Mouse (Mus musculus) thymus, postnatal 25 days (tissue): ENCODE measurements at regions not wholly inside any gene's neighbourhood (a gene's known extent, or its start where the extent isn't known, plus 50 kb on each side); places are given as distances from the start of the nearest gene placed in this dataset.

Experiments used
- DNase-seq: peaks from one replicate; pipeline ENCODE4 v3.0.0; 2022

DNA sequence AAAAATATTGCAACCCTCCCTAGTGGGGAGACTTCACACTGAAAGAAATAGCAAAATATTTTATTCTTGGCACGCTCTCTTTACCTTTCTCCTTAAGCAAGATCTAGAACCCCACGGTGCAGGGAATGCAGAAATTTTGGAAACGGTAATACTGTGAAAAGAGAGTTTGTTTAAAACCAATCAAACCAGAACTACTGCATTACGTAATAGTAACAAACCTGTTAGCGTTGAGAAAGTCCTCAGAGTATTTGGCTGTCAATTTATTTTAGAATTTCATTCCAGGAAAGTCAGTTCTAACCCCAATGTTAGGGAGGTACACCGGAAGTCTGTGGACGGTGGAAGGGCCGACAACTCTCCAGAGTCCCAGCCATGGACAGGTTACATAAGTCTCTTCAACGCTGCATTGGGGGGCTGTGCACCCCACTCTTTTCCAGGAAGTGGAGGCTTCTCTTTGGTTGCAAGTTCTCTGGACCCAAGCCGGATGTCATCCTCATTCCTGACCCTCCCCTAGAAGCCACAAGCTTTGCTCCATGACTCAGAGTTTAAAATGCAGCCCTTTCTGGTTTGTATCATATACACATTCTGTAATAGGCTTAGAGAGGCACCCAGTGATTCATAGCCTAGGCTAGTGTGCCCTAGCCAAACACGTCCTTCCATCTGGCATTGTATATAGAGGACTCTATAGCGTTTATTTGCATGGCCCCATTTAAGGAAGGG is 105.0 kb upstream of the Frmd6 start:
- no peak for DNase-seq

DNA sequence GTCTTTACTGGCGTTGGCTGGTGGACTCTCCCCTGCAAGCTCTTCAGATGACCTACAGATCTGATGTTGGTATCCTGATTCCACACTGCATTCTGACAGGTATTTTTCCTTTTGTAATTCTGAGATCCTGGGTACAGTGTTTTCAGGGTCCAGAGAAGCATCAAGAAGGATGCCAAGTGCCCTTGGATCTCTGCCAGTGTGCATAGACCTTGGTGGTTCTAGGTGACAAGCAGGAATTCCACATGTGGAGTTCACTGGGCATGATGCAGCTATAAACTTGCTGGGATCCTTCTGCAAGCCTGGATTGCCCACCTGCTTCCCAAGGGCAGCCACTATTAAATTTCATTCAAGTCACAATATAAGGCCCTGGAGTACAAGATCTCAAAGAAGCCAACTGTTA is 100.0 kb upstream of the Frmd6 start:
- no peak for DNase-seq

DNA sequence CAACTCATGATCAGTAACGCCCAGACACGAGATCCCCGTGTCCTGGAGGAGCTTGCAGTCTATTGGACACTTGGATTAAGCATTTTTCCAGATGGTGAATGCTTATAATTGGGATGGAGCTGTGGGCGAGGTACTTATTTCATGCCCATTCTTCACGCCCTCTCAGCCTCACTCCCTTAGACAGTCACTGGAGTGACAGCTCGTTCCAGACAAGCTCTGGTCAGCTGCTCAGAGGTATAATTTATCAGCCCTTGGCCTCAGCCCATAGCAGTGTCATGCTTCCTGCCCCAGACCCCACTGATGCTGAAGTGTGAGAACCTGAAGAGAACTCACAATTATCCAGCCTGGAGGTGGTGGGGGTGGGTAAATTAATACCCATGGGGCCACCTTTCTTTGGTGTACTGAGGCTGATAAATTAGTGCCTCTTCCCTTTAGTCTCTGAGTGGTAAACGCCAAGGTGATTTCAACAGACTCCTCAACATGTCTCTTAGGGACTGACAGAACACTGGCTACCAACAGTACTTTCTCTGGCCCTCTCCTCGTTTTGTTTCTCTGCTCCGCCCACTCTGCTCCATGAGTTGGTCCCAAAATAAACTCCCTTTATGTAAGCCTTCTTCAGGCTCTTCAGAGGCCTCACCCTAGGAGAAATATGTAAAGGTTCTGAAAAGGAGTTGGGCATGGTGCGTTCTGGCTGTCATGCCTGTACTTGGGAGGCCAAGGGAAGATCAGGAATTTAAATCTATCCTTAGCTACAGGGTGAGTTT is 97.6 kb upstream of the Frmd6 start:
- DNase-seq: no peak

DNA sequence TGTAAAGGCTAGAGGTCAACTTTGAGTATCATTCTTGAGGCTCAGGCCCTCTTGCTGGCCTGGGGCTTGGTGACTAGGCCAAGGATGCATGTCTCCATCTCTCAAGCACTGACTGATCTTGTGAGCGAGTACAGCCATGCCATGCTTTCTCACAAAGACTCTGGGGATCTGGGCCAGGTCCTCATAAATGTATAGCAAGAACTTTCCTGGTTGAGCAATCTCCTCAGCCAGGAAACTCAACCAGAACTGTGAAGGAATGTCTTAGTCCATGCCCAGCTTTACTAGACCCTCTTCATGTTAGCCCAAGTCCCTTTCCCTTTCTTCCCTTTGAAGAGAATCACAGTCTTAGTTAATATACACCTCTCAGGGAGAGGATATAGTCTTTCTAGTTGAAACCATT is 96.9 kb upstream of the Frmd6 start:
- no peak for DNase-seq

DNA sequence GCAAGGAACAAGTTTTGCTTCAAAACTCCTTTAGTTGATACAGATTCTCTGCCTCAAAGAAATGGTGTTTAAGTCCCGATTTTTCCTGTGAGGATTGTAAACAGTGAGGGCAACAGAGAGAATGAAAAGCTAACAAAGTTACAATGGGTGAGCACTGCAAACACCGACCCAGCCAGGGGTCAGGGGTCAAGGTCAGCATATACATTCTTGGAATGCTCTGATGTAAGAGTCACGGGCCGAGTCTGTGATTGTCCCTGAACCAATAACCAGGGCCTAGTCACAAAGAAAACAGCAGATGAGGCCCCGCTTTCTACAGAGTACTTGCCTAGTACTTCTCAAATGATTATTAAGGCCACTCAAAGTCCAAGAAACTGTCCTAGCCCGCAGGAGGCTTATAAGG is 95.4 kb upstream of the Frmd6 start:
- DNase-seq: no peak

DNA sequence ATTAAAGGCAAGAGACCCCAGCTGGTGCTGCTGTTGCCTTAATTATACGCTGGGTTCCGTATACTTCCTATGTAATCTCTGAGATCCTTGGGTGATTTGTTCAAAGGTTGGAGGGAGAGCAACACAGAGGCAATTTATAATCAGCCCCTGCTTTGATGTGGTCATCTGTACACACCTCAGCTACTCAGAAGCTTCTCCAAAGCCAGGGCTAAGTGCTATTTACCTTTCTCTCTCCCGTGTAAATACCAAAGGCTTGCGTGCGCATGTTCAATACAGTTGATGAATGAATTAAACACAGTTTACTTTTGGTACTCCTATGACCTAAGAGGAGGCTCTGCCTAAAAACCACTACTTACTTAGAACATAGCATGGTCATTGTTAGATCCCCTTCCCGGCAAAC is 93.8 kb upstream of the Frmd6 start:
- no peak for DNase-seq

DNA sequence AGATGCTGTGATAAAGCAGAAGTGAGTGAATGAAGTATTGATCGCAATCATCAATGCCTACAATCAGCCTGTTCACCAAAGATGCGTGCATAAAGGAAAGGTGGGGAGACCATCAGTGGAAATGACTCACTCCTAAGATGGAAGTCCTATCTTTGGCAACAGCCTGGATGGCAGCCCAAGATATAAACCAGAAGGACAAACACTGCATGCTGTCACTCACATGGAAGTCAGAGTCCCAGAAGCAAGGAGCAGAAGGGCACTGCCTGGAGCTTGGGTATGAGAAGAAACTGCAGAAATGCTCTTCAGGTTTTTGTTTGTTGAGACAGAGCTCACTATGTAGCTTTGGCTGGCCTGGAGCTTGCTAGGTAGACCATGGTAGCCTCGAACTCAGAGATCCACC is 92.7 kb upstream of the Frmd6 start:
- no peak for DNase-seq

DNA sequence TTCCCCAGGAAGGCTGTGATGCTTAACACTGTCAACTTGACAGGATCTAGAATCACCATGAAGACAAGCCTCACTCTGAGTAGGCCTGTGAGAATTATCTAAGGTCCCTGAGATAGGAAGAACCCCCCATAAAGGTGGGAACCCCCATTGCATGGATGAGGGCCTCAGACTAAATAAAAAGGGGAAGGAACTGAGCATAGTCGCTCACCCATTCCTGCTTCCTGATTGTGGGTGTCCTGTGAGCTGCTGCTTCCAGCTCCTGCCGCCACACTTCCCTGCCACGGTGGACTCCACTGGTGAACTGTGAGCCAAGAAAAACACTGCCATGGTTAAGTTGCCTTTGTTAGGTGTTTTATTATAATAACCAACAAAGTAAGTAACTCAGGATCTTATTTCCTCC is 86.8 kb upstream of the Frmd6 start:
- no peak for DNase-seq

DNA sequence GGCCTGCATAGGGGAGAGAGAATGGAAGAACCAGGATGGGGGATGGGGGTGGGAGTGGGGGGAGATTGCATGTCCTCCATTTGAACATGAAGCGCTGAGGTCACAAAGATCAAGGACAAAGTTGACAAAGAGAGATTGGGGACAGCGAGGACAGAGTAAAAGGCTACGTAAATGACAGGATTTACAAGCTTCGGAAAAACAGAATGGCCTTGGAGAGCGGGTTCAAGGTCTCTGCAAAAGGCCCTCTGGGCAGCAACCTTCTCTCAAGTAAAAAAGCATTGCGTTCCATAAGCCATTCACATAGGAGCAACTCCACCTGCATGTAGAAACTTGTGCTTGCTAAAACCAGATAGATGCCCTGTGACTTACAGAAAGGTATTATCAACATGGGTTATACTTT is 86.0 kb upstream of the Frmd6 start:
- DNase-seq: no peak

DNA sequence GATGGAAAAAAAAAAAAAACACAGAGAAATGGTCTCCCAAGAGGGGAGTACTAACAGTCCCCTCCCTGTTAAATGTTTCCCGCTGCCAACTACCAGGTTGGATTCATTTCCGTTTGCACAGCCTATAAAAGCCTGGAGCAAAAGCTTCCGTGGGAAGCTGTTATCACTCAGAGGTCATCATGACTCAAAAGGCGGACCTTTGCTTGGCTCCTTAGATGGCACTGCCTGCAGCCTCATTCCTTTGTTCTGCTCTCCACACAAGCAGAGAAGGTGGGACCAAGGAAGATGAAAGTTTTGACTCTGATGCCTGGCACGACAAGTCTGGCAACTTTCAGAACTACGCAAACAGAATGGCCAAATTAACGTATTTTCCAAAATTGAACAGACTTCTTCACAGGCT is 85.5 kb upstream of the Frmd6 start:
- no peak for DNase-seq

DNA sequence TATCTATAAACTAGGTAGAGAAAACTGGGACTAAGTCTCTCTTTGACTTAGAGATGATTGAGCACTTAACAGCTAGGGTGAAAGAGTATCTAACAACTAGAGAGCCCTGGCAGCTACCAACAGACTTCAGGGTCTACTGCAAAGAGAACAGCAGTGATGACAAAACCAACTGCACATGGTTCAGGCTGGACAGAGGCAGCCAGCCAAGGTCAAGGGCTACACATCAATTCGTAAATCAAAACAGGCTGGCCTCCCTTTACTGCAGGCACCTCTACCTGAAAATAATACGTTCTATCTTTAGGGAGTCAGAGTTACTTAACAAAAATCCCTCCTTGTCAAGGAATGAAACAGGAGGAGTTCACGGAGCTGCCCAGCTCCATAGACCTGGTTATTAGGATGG is 82.5 kb upstream of the Frmd6 start:
- no peak for DNase-seq

DNA sequence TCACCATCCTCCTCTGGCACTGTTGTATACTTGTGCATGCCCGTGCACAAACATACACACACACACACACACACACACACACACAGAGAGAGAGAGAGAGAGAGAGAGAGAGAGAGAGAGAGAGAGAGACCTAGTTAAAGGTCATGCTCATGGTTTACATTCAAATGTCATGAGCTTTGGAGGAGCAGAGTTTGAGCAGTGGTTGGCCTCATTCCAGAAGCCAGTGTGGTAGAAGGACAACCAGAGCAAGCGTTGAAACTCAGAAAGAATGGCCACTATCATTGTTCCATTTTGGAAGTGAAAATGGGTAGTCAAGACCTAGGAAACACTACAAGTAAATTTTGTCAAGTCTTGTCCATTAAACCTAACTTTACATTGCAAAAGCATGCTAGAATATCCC is 79.6 kb upstream of the Frmd6 start:
- no peak for DNase-seq

DNA sequence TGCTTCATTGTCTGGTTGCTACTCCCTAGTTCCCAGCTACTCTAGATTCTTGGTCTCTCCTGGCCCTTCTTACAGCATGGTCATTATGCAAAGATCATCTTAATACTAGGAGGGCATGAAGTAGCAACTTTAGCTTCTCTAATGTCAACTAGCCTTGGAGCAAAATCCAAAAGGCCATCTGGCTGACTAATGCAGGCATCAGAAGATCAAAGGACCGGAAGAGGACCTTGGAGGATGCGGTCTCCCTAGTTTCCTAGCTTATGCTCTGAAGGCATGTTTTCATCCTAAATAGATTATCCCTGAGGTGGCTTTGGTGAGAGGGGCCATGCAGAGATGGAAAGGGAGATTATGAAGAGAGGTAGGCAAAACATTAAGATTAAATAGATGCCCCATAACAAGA is 75.7 kb upstream of the Frmd6 start:
- DNase-seq: no peak

DNA sequence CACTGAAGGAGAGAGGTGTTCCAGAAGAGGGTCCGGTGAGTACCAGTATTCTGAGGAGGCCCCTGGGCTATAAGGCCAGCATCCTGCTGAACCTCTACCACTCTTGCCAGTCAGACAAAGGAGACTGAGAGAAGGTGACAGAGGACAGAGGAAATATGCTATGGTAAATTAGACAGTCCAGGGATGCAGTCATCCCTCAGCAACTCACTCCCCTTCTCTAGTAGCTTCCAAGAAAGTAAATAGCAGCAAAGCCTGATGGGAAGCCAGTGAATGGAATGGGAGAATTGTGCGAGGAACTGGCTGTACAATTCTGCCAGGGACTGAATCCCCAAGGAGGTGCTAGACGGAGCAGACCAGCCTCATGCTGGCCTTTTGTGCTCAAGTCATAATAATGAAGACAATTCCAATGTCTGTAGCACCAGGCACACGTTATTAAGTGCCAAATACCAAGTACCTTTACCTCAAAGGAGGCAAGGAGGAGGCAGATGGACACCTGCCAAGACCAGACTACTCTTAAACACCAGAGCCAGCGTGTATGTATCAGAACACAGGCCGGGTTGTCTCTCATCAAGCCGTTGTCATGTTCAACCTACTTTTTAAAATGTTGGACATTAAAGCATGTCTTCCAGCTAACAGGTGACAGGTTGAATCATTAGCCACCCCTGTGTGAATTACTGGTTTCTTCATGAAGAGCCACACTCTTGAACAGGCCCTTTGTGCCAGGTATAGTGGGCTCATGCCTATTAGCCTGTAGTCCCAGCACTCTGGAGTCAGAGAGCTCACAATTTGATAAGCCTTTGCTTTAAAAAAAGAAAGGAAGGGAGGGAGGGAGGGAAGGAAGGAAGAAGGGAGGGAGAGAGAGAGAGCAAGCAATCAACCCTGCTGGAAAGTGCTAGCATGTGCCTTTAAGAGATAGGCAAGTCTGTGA is 74.4 kb upstream of the Frmd6 start:
- DNase-seq: no peak

DNA sequence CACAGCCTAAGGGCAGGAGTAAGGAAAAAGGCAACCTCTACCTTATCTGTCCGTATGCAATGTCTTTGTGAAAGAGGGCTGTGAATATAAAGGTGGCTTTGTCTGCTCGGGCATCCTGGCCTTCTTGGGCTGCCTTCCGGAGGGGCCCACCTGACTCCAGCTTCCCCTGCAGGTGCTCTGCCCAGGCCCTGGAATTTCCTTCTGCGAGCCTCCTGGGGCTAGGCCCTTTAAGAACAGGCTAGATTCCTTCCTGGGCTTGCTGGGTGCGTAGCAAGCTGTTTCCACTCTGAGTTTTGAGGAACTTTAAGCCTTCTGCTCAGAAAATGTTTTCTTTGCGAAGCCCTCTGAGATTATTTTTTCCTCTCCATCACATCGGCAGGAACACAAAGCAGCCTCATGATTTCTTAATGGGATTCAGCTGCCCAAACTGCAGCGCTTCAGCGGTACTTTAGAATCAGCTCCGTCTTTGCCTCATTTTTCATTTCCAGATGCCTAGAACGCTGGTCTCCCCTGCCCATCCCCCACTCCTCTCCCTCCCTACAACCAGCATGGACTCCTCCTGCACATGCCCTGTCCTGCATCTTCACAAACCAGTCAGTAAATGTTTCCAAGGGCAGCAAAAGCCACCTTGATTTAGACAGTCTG is 72.9 kb upstream of the Frmd6 start:
- no peak for DNase-seq

DNA sequence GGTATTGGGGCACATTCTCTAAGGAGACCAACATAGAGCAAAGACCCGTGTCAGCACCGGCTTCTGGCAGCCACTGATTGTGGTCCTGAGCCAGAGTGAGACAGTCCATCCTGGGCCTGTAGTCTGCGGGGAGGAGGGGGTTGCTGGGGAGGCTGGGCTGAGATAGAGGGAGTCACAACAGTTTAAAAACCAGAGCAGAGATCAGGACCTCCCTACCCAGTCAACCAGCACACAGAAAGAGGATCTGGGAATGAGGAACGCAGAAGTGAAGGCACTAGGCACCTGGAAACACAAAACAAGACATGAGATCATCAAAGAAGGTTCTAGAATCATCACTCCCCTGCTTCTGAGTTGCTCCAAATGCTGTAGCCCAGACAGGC is 72.4 kb upstream of the Frmd6 start:
- no peak for DNase-seq

DNA sequence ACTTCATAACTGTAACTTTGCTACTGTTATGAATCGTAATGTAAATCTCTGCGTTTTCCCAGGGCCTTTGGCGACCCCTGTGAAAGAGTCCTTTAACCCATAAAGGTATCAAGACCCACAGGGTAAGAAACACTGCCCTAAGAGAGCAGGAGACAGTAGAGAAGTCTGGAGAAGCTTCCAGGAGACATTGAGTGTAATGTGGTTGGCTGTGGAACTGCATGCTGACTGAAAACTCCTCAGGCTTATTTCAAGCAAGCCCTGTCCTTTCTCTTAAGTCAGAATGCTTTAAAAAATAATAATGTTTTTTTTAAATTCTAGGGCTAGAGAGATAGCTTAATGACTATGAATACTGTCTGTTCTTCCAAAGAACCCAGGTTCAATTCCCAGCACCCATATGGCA is 71.9 kb upstream of the Frmd6 start:
- no peak for DNase-seq

DNA sequence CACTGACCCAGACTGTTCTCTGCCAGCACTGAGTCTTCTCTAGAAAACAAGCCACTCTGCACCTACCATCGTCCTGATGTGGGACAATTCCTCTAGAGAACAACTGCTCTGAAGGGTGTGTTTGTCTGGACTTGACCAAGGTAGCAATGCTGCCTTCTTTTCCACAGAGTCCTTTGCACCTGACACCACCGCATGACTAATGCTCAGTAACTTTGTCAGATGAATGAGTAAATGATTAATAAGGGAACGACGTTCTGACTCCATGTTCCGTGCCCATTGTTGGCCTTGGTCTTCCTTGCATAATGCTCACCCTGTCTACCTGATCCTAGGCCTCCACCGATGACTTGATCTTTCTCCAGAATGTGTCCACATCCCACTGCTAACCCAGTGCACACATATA is 67.2 kb upstream of the Frmd6 start:
- DNase-seq: no peak

DNA sequence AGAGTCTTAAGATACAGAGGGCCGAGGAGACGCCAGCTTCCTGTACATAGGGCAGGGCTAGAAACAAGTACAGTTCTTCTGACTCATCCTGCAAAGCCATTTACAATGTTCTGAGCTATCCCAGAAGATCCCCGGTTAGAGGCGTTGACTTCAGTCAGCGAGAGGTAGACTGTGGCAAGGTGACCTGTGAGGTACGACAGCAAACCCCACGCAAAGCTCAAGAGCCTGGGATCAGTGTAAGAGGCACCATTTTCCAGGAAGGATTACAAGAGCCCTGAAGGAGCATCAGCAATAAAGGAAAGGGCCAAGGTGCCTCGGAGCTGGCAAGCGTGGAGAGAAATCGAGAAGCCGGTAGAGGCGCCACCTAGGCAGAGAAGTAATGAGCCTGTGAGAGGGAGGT is 61.8 kb upstream of the Frmd6 start:
- DNase-seq: no peak

DNA sequence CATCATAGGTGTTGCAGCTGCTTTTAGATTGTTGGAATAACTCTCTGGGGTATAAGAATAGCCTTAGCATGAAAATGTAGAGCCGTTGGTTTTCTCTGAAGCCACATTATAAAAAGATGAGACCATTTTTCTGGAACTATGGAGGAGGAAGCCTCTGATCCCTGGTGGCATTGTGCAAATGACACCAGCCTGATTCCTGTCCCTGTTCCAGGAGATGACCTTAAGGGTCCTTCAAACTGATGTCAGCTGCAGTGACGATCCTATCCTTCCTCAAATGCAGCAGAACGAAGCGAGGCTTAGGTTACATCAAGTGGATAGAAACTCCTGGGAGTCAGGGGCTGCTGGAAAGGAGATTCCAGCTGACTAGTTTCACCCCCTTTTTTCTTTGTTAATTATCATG is 59.0 kb upstream of the Frmd6 start:
- DNase-seq: no peak

DNA sequence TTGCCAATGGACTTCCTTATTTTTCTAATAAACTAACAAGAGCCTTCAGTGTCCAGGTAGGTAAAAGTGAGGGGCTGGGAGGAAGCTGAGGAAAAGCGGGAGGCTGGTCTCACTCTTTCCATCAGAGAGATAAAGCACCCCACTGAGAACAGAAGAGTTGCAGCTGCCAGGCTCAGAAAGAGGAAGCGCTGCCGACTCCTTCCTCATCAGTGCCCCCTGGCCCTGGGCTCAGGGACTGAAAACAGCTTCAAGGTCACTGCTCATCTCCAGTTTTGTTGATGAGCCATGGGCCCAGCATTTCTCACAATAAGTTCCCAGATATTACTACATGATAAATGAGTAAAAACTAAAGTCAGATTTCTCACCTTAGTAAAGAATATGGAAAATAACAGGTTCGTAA is 57.4 kb upstream of the Frmd6 start:
- peak; percentile 6 for DNase-seq

DNA sequence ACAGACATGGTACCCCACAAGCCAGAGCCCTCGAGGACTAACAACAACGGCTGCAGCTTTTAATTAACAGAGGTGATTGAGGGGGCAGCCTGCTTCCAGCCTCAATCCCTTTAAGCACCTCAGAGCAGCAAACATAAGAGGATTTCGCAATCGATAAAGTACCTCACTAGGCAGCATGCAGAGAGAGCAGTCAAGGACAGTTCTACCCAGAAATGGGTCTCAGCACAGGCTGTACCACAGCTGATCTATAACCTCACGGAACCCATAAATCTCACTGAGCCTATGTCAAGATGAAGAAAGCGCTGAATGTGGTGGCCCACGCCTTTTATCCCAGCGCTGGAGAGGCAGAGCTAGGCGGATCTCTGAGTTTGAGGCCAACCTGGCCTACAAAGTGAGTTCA is 56.6 kb upstream of the Frmd6 start:
- DNase-seq: no peak

DNA sequence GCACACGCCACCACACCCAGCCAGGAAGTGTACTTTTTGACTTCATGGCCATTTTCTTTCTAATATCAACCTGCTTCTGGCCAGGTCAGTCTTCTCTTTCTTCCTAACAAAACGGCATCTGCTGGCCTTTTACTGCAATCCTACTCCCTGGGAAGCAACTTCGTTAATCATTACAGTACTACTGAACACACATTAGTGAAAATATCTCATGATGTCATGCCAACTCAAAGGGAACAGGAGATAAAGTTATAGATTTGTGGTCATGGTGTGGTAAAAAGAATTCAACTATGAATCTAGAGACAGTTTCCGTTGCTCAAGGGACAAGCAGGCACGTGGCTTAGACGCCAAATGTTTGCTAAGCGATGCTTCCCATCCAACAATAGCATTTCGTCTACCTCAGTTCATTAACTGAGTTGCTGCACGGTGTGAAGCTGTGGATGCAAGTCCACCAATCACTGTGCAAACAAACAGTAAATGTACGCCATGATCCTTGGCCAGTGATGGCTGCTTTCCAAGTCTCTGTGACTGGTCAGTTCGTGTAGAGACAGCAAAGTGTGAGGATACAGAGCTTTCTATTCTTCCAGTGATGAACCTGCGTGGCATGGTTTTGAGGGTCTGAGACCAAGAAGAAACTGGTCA is 55.7 kb upstream of the Frmd6 start:
- DNase-seq: no peak
